Mouse (Mus musculus): ENCODE data around the gene Ankmy1.

- TF ChIP-seq CEBPB (IDR thresholded peaks at IDR 0.05; ENCODE audit: low read depth): no peak
- TF ChIP-seq CTCF (IDR thresholded peaks at IDR 0.05; ENCODE audit: control insufficient read depth, insufficient read depth, insufficient read length): no peak
- no peak for TF ChIP-seq MAX (IDR thresholded peaks at IDR 0.05)
- TF ChIP-seq MYOG (IDR thresholded peaks at IDR 0.05; ENCODE audit: control insufficient read depth, extremely low read depth, insufficient read length): no peak
- no peak for TF ChIP-seq FOSL1 (IDR thresholded peaks at IDR 0.05; ENCODE audit: insufficient read depth, low read length, poor library complexity, severe bottlenecking)
- TF ChIP-seq USF1 (IDR thresholded peaks at IDR 0.05; ENCODE audit: low read depth): no peak
- no peak for TF ChIP-seq MYOD1 (IDR thresholded peaks at IDR 0.05; ENCODE audit: control insufficient read depth, insufficient read length, low read depth)
These were observed 53.2 kb downstream of the Ankmy1 start for GRCm38 (mm10) chr1:92849491-92849890.
